Mouse (Mus musculus): ENCODE data around the gene Cdr2l. TPM values are rescaled to one million over a fixed set of nuclear protein-coding genes. Genes with fewer than 3 reads are reported as not detected.

Cdr2l gene
- total and polyA plus RNA-seq, 3 experiments: not detected

GRCm38 (mm10) chr11:115335223-115335622, 46.5 kb upstream of the Cdr2l start:
- no peaks in the 10 kb centered on the region for H3K4me1 ChIP-seq (ENCODE audit: control insufficient read depth in 1 of 2, insufficient read depth in 2 of 2)
- H3K27ac ChIP-seq (ENCODE audit: insufficient read depth, low read depth): no peak overlapping the region
- no peak for DNase-seq (ENCODE audit: extremely low read depth)
- H3K9ac ChIP-seq (ENCODE audit: insufficient read depth, low read depth): no peak overlapping the region
- no peak overlapping the region for H3K4me3 ChIP-seq (replicated peaks in 1 of 3; ENCODE audit: low read depth in 2 of 3, low read length in 2 of 3, poor library complexity in 1 of 3)
- TF ChIP-seq UBTF (IDR thresholded peaks at IDR 0.05; ENCODE audit: low read depth, low read length) (no peak), ZMIZ1 (IDR thresholded peaks at IDR 0.05; ENCODE audit: low read depth, low read length) (no peak), MAZ (IDR thresholded peaks at IDR 0.05; ENCODE audit: low read depth, low read length) (no peak)
- no peak overlapping the region for H3K4me2 ChIP-seq (ENCODE audit: insufficient read depth, low read depth, poor library complexity, severe bottlenecking)
- dilution Hi-C loops (cut with MboI; ENCODE audit: extremely low pct_ligation_motif_present, extremely low pct_unique_long_range_greater_than_20kb, low sequenced_read_pairs) (no loop called here), in situ Hi-C loops (cut with MboI; ENCODE audit: low pct_ligation_motif_present, low pct_unique_long_range_greater_than_20kb, low sequenced_read_pairs) (no loop called here)
- H3K27me3 ChIP-seq (replicated peaks): peaks cover 98% of the 10 kb centered on the region
- no peaks in the 10 kb centered on the region for H3K36me3 ChIP-seq (replicated peaks in 1 of 2; ENCODE audit: control insufficient read depth in 1 of 2, insufficient read depth in 1 of 2, low read length in 1 of 2)
- H3K79me2 ChIP-seq (replicated peaks; ENCODE audit: control insufficient read depth, extremely low read depth, insufficient read depth, poor library complexity, severe bottlenecking): no peaks in the 10 kb centered on the region
- peaks cover 4% of the 10 kb centered on the region for H3K9me3 ChIP-seq (replicated peaks; ENCODE audit: low read length)

- peaks cover 96% of the 10 kb centered on the region for H3K27me3 ChIP-seq (replicated peaks)
- H3K36me3 ChIP-seq (replicated peaks in 1 of 2; ENCODE audit: control insufficient read depth in 1 of 2, insufficient read depth in 1 of 2, low read length in 1 of 2): no peaks in the 10 kb centered on the region
- no peak overlapping the region for H3K4me3 ChIP-seq (replicated peaks in 1 of 3; ENCODE audit: low read depth in 2 of 3, low read length in 2 of 3, poor library complexity in 1 of 3)
- dilution Hi-C loops (cut with MboI; ENCODE audit: extremely low pct_ligation_motif_present, extremely low pct_unique_long_range_greater_than_20kb, low sequenced_read_pairs): no loop called here
- H3K4me2 ChIP-seq (ENCODE audit: insufficient read depth, low read depth, poor library complexity, severe bottlenecking): no peak overlapping the region
- H3K27ac ChIP-seq (ENCODE audit: insufficient read depth, low read depth): no peak overlapping the region
- no peak for DNase-seq (ENCODE audit: extremely low read depth)
- no peaks in the 10 kb centered on the region for H3K4me1 ChIP-seq (ENCODE audit: control insufficient read depth in 1 of 2, insufficient read depth in 2 of 2)
- in situ Hi-C loops (cut with MboI; ENCODE audit: low pct_ligation_motif_present, low pct_unique_long_range_greater_than_20kb, low sequenced_read_pairs): no loop called here
- H3K79me2 ChIP-seq (replicated peaks; ENCODE audit: control insufficient read depth, extremely low read depth, insufficient read depth, poor library complexity, severe bottlenecking): no peaks in the 10 kb centered on the region
- TF ChIP-seq NELFE (IDR thresholded peaks at IDR 0.05; ENCODE audit: low read depth, low read length) (no peak), HCFC1 (IDR thresholded peaks at IDR 0.05; ENCODE audit: low read depth, low read length) (no peak), JUN (IDR thresholded peaks at IDR 0.05; ENCODE audit: insufficient read depth, low read depth, low read length) (no peak), ZMIZ1 (IDR thresholded peaks at IDR 0.05; ENCODE audit: low read depth, low read length) (no peak), CTCF (conservative IDR thresholded peaks at IDR 0.05 in 1 of 2, IDR thresholded peaks at IDR 0.05 in 1 of 2; ENCODE audit: low read depth in 2 of 2, low read length in 2 of 2) (no peak), POLR2A (IDR thresholded peaks at IDR 0.05; ENCODE audit: low read depth, low read length) (no peak), USF2 (conservative IDR thresholded peaks at IDR 0.05; ENCODE audit: low read depth, low read length) (no peak), MAZ (IDR thresholded peaks at IDR 0.05; ENCODE audit: low read depth, low read length) (no peak)
- H3K9ac ChIP-seq (ENCODE audit: insufficient read depth, low read depth): no peak overlapping the region
- H3K9me3 ChIP-seq (replicated peaks; ENCODE audit: low read length): peaks cover 4% of the 10 kb centered on the region
Measured at GRCm38 (mm10) chr11:115336115-115336514, 45.6 kb upstream of the Cdr2l start.

DNA sequence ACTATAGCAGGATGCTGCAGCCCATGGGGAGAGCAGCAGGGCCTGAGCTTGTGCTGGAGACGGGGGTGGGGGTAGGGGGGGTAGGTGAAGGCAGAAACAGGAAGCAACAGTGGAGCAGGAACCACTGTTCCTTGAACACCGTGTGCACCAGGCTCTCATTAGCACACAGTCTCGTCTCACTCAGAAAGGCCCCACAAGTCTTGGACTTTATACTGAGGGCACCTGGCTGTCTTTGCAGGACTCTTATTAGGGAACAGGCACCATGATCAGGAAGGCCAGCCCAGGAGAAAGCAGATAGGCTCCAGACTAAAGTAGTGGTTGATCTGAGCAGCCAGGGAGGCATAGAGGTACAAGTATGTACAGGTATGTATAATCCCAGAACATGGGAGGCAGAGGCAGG, 44.4 kb upstream of the Cdr2l start:
- dilution Hi-C loops (cut with MboI; ENCODE audit: extremely low pct_ligation_motif_present, extremely low pct_unique_long_range_greater_than_20kb, low sequenced_read_pairs): no loop called here

More for the DNA sequence above, 44.4 kb upstream of the Cdr2l start:
- H3K79me2 ChIP-seq (replicated peaks; ENCODE audit: control insufficient read depth, extremely low read depth, insufficient read depth, poor library complexity, severe bottlenecking): no peaks in the 10 kb centered on the region
- H3K4me2 ChIP-seq (ENCODE audit: insufficient read depth, low read depth, poor library complexity, severe bottlenecking): no peak overlapping the region
- peaks cover 96% of the 10 kb centered on the region for H3K27me3 ChIP-seq (replicated peaks)
- H3K9ac ChIP-seq (ENCODE audit: insufficient read depth, low read depth): no peak overlapping the region
- H3K36me3 ChIP-seq (replicated peaks in 1 of 2; ENCODE audit: control insufficient read depth in 1 of 2, insufficient read depth in 1 of 2, low read length in 1 of 2): no peaks in the 10 kb centered on the region
- TF ChIP-seq ETS1 (conservative IDR thresholded peaks at IDR 0.05; ENCODE audit: low read depth, low read length): no peak
- no peak overlapping the region for H3K4me3 ChIP-seq (replicated peaks in 1 of 3; ENCODE audit: low read depth in 2 of 3, low read length in 2 of 3, poor library complexity in 1 of 3)
- in situ Hi-C loops (cut with MboI; ENCODE audit: low pct_ligation_motif_present, low pct_unique_long_range_greater_than_20kb, low sequenced_read_pairs): no loop called here
- no peak for DNase-seq (ENCODE audit: extremely low read depth)
- H3K4me1 ChIP-seq (ENCODE audit: control insufficient read depth in 1 of 2, insufficient read depth in 2 of 2): no peaks in the 10 kb centered on the region
- no peak overlapping the region for H3K27ac ChIP-seq (ENCODE audit: insufficient read depth, low read depth)
- H3K9me3 ChIP-seq (replicated peaks; ENCODE audit: low read length): peaks cover 4% of the 10 kb centered on the region
